In the genomic region with DNA sequence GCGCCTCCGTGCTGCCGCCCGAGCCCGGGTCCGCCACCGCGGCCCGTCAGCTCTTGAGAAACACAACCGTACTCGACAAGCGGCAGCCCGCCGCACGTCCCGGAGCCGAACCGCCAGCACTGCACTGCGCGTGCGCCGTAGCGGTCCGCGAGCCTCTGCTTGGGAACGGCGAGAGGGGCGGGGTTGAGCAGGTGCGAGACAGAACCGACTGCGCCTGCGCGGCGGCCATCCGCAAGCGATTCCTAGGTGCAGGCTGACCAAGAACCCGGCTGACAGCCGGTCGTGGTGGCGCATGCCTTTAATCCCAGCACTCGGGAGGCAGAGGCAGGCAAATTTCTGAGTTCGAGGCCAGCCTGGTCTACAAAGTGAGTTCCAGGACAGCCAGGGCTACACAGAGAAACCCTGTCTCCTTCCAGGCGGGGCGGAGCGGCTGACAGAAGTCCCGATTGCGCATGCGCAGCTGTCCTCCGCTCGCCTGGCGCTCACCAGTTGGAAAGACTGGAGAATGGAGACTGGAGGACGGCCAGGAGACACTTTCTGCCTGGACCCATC, we compare ENCODE assay signal across 8 mouse cellular contexts. TPM values are rescaled to one million over a fixed set of nuclear protein-coding genes. Genes with fewer than 3 reads are reported as not detected.
DNase-seq lines count a peak whose midpoint lies in the region; ATAC-seq lines count a peak whose summit lies in the region.

Rfxap (minus strand) TSS at position 126 of the 552 bp plus-strand sequence.

- ATAC-seq in hindbrain, embryonic 14.5 days (ENCODE audit: low FRiP score) = peak; percentile 94

- WGBS in hindbrain, embryonic 14.5 days = 1% methylated on average over 52 of the region's 52 CpGs

- H3K27me3 ChIP-seq in hindbrain, embryonic 14.5 days (ENCODE audit: control insufficient read depth, insufficient read depth, low read length) = no peaks in the 10 kb centered on the region

- peak; percentile 90 for DNase-seq in R1 (ENCODE audit: low read depth, low spot score)
- DNase-seq in cerebellum, postnatal 25 days = peak; percentile 98 to 99
- peak; percentile 94 to 95 for DNase-seq in frontal cortex, postnatal 25 days (ENCODE audit: low spot score in 2 of 2)
- DNase-seq in hindbrain, embryonic 14.5 days (ENCODE audit: low spot score) = peak; percentile 96
- DNase-seq in layer of hippocampus, postnatal 36 days = peak; percentile 94
- peak; percentile 97 for DNase-seq in lung, postnatal 36 days
- peak; percentile 96 for DNase-seq in retina, postnatal 1 day
- DNase-seq in urinary bladder, adult 18-20 months (ENCODE audit: low spot score in 2 of 2) = peak; percentile 89 to 92

- H3K27ac ChIP-seq in hindbrain, embryonic 14.5 days = peak within 1 kb of the TSS; percentile 95

- peak within 1 kb of the TSS; percentile 89 for H3K9ac ChIP-seq in hindbrain, embryonic 14.5 days

- peaks cover 19% of the 10 kb centered on the region for H3K4me1 ChIP-seq in hindbrain, embryonic 14.5 days (replicated peaks; ENCODE audit: control insufficient read depth, insufficient read depth, low read length)

- H3K4me2 ChIP-seq in hindbrain, embryonic 14.5 days (replicated peaks) = peak within 1 kb of the TSS; percentile 93

- H3K4me3 ChIP-seq in hindbrain, embryonic 14.5 days (replicated peaks; ENCODE audit: low read length) = peak within 1 kb of the TSS; percentile 88

- no peaks in the 10 kb centered on the region for H3K9me3 ChIP-seq in hindbrain, embryonic 14.5 days (ENCODE audit: control insufficient read depth, low read length)

- H3K36me3 ChIP-seq in hindbrain, embryonic 14.5 days (replicated peaks; ENCODE audit: control insufficient read depth, insufficient read depth) = peaks cover 19% of the 10 kb centered on the region

RNA-seq across cellular contexts. Expression of gene Rfxap, which starts in this region (rescaled TPM):
- polyA plus RNA-seq in hindbrain, embryonic 14.5 days (2014; fragmentation: Nextera tagmentation; extraction: Ambion mirVana) = 54.1 and 71.7 TPM in 2 replicates
- total RNA-seq in layer of hippocampus, postnatal 36 days (2021) = 10 to 100 TPM; 50.0 to 53.1 TPM

Comparison
In these comparisons a context has a peak if more than half of its experiments do, and no peak if none do; other contexts are left out.
1. Peak in every context shown above with its lines: DNase-seq, ATAC-seq, H3K4me3 ChIP-seq and H3K27ac ChIP-seq.